Mouse (Mus musculus) embryonic facial prominence, embryonic 11.5 days (tissue): ENCODE measurements around the gene AI597479. TPM values are rescaled to one million over a fixed set of nuclear protein-coding genes. Genes with fewer than 3 reads are reported as not detected.

Experiments
- ATAC-seq: fragments of 200-750 bp; cut with Nextera tagmentation; replicated peaks from 2 replicates; pipeline ENCODE4 v1.8.0; 2017; ENCODE audit warnings: low read depth; ENCODE audit not compliant: insufficient number of reproducible peaks, low FRiP score, low TSS enrichment
- DNase-seq: peaks from one replicate; pipeline ENCODE4 v3.0.0-alpha.2; 2015; ENCODE audit warnings: low spot score
- H3K27ac ChIP-seq: fragments of 300-500 bp; sonication (generic); replicated peaks from 2 replicates; pipeline ENCODE4 v1.5.1; 2014; ENCODE audit warnings: mild to moderate bottlenecking, low read depth, low read length, control low read depth
- H3K27me3 ChIP-seq: fragments of 300-500 bp; sonication (generic); 2 replicates; pipeline ENCODE4 v1.6.1; 2014; ENCODE audit warnings: mild to moderate bottlenecking, low read length, moderate library complexity, mixed read lengths; ENCODE audit not compliant: control insufficient read depth, insufficient read depth
- H3K36me3 ChIP-seq: fragments of 300-500 bp; sonication (generic); replicated peaks from 2 replicates; pipeline ENCODE4 v1.6.1; 2014; ENCODE audit warnings: low read depth, mild to moderate bottlenecking, low read length, moderate library complexity, mixed read lengths; ENCODE audit not compliant: control insufficient read depth, insufficient read depth
- H3K4me1 ChIP-seq: fragments of 300-500 bp; sonication (generic); 2 replicates; pipeline ENCODE4 v1.6.1; 2014; ENCODE audit warnings: low read length, mixed read lengths; ENCODE audit not compliant: control insufficient read depth, insufficient read depth
- H3K4me2 ChIP-seq: fragments of 300-500 bp; sonication (generic); 2 replicates; pipeline ENCODE4 v1.6.1; 2014; ENCODE audit warnings: low read depth, mild to moderate bottlenecking, control low read depth, low read length, moderate library complexity
- H3K4me3 ChIP-seq: fragments of 300-500 bp; sonication (generic); 2 replicates; pipeline ENCODE4 v1.5.1; 2014; ENCODE audit warnings: low read depth, low read length, control low read depth
- H3K9ac ChIP-seq: fragments of 300-500 bp; sonication (generic); replicated peaks from 2 replicates; pipeline ENCODE4 v1.6.1; 2014; ENCODE audit warnings: mild to moderate bottlenecking, control low read depth, low read length
- H3K9me3 ChIP-seq: fragments of 300-500 bp; sonication (generic); replicated peaks from 2 replicates; pipeline ENCODE4 v1.6.1; 2016; ENCODE audit warnings: mild to moderate bottlenecking, low read length, inconsistent platforms, mixed read lengths; ENCODE audit not compliant: control insufficient read depth
- WGBS: fragments of 180-500 bp; shearing (Covaris S2); extraction: QIAGEN DNeasy Blood & Tissue Kit; methylation state at CpG from one replicate; pipeline ENCODE4 v1.1.7; 2014; 5-methylcytosine and 5-hydroxymethylcytosine counted together
- polyA plus RNA-seq: library from polyadenylated mRNA; unstranded; fragments of >200 nt; fragmentation: Nextera tagmentation; extraction: Ambion mirVana; gene quantifications from 2 replicates; pipeline ENCODE4 v1.2.1, GENCODE M21; 2014

Gene AI597479
- polyA plus RNA-seq, 1 experiment from 2014 or later = 44.4 TPM

DNA sequence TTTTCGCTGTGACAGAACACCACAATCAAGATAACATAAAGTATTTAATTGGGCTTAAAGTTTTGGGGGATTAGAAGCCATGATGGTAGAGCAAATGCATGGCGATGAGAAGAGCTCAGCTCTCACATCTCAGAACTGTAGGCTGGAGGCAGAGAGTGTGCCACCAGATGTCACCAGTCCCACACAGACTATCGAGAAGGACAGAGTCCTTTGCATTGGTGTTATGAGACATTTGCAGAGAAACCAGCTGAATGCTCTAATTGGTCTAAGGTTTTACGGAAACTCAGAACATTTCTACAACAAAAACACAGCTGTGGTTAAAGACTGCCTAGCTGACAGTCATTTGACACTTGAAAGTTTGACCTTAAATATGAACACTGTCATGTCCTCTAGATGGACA, 44.8 kb downstream of the AI597479 start:
- Histone ChIP-seq H3K4me1 (no peaks in the 10 kb centered on the region), H3K36me3 (no peaks in the 10 kb centered on the region), H3K27me3 (no peaks in the 10 kb centered on the region), H3K27ac (no peak overlapping the region), H3K4me3 (no peak overlapping the region), H3K9ac (no peak overlapping the region), H3K9me3 (no peaks in the 10 kb centered on the region), H3K4me2 (no peak overlapping the region)
- no peak for DNase-seq
- 80% methylated on average over 4 of the region's 4 CpGs for WGBS
- no peak for ATAC-seq

DNA sequence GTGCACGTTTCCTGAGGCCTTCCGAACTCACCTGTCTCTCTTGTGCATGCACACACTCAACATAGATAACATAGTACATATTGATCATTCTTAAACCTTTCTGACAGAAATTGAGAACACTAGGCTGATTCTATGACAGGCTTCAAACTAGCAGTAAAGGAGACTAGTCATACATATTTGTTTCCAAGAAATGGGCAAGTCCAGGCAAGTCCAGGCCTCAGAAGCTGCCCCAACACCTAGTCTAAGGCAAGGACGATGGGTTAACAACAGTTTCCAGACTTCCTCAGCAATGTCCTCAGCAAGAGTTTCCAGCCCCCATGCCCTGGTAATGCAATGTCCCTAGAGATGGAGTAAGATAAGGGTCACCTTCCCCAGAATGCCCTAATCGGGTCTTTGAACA, 45.3 kb downstream of the AI597479 start:
- Histone ChIP-seq H3K4me3 (no peak overlapping the region), H3K4me1 (no peaks in the 10 kb centered on the region), H3K36me3 (no peaks in the 10 kb centered on the region), H3K9ac (no peak overlapping the region), H3K4me2 (no peak overlapping the region), H3K27me3 (no peaks in the 10 kb centered on the region), H3K27ac (no peak overlapping the region), H3K9me3 (no peaks in the 10 kb centered on the region)
- WGBS = 88% methylated on average over 4 of the region's 4 CpGs
- ATAC-seq = no peak
- DNase-seq = no peak

DNA sequence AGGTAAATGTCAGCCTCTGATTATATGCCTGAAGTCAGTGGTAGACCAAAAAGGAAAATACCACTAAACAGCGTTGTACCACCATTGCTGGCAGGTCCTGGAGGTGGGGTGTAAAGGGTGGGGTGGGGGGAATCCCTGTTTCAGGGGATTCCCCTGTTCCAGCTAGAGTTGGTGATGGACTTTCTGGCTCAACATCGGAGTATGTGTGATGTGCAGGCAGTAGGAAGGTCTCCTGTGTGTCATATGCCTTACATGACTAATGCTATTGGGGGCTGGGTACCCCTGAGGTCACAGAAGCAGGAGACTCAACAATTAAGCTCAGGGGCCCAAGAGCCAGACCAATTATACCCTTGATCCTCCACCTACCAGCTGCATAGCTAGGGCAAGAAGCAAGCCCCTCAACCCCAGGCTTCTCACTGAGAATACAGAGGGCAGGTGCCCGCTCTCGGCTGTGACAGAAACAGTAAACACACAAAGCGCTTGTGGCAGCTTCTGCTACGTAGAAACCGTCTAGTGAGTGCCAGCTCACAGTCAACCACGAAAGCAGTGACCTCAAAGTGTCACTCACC, 45.9 kb downstream of the AI597479 start:
- H3K9ac ChIP-seq = no peak overlapping the region

DNA sequence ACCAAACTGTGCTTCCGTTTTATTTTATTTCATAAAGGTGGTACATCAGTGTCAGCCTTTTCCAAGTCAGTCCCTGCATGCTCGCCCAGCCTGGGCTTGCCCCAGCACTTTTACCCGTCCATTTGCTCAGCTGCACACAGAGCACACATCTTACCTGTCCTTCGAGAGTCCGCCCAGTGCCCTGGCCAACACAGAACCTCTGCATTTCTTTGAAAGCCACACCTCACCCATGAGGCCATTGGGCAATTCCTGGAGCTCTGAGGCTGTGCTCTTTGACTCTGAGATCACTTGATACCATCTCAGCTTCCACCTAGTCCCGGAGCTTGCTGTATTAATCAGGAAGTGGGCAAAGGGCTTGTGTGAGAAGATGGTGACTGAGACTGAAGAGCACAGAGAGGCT, 46.9 kb downstream of the AI597479 start:
- no peaks in the 10 kb centered on the region for H3K9me3 ChIP-seq
- H3K4me3 ChIP-seq = no peak overlapping the region
- no peaks in the 10 kb centered on the region for H3K36me3 ChIP-seq
- H3K4me2 ChIP-seq = no peak overlapping the region
- no peak for DNase-seq
- no peak for ATAC-seq
- no peak overlapping the region for H3K9ac ChIP-seq
- WGBS = 79% methylated on average over 6 of the region's 6 CpGs
- H3K27me3 ChIP-seq = no peaks in the 10 kb centered on the region
- no peaks in the 10 kb centered on the region for H3K4me1 ChIP-seq
- no peak overlapping the region for H3K27ac ChIP-seq

More for the DNA sequence above, 45.9 kb downstream of the AI597479 start:
- no peaks in the 10 kb centered on the region for H3K4me1 ChIP-seq
- 89% methylated on average over 8 of the region's 8 CpGs for WGBS
- ATAC-seq (no peak), DNase-seq (no peak)
- H3K4me3 ChIP-seq = no peak overlapping the region
- H3K27ac ChIP-seq = no peak overlapping the region
- no peak overlapping the region for H3K4me2 ChIP-seq
- no peaks in the 10 kb centered on the region for H3K9me3 ChIP-seq
- no peaks in the 10 kb centered on the region for H3K36me3 ChIP-seq
- no peaks in the 10 kb centered on the region for H3K27me3 ChIP-seq

DNA sequence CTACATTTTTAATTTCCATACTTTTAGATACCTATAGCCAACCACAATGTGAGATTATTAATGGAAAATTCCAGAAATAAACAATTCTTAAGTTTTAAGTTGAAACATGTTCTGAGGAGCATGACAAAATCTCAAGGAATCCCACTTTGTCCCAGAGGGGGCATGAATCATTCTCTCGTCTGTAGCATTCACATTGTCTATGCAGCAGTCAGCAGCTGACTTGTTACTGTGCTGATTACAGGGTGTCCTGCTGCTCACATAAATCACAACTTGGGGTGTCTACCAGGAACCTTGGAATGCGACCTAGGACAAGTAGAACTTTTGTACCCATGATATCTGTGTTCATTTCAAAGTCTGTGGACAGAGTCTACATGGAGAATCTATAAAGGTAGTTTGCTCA, 49.0 kb downstream of the AI597479 start:
- no peaks in the 10 kb centered on the region for H3K36me3 ChIP-seq
- no peak overlapping the region for H3K27ac ChIP-seq
- H3K4me1 ChIP-seq = no peaks in the 10 kb centered on the region
- ATAC-seq = no peak
- H3K9me3 ChIP-seq = no peaks in the 10 kb centered on the region
- H3K4me2 ChIP-seq = no peak overlapping the region
- 72% methylated on average over 2 of the region's 2 CpGs for WGBS
- no peak overlapping the region for H3K9ac ChIP-seq
- H3K27me3 ChIP-seq = no peaks in the 10 kb centered on the region
- H3K4me3 ChIP-seq = no peak overlapping the region
- no peak for DNase-seq

DNA sequence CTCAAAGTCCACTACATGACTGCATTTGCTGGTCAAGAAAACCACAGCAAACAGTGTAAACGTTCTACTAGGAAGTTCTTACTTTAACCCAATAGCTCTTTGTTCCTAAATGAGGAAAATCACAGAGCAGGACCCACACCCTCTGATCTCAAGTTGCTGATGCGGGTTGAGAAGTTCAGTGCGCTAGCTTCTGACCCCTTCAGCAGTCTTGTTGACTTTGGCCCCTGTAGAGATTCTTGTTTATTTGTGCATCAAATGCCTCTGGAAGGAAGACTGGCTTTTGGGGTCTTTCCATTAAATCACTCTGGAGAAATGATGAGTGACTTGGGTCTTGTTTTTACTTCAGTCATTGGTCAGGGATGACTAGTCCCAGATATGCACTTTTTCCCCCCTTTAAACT, 51.7 kb downstream of the AI597479 start:
- H3K4me3 ChIP-seq = no peak overlapping the region
- no peak for ATAC-seq
- H3K9ac ChIP-seq = no peak overlapping the region
- no peaks in the 10 kb centered on the region for H3K4me1 ChIP-seq
- H3K27ac ChIP-seq = no peak overlapping the region
- H3K36me3 ChIP-seq = no peaks in the 10 kb centered on the region
- WGBS = 62% methylated on average over 3 of the region's 3 CpGs
- H3K9me3 ChIP-seq = no peaks in the 10 kb centered on the region
- no peaks in the 10 kb centered on the region for H3K27me3 ChIP-seq
- no peak overlapping the region for H3K4me2 ChIP-seq
- DNase-seq = no peak

DNA sequence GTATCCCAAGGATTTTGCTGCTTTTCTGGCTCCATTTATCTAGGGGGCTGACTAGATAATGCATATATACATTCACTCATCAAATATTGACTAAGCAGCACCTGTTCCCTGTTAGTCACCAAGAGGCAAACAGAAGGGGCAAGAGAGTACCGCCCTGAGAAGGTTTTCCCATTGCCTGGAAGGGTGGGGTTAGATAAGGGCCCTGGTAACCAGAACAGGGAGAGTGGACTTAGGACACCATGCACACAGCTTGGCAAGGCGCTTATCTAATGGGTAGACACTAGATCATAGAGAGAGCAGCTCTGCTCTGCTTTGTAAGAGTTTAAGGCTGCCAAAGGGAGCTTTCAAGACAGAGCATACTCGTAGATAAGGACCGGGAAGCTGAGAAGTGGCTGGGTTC, 54.1 kb downstream of the AI597479 start:
- H3K4me2 ChIP-seq = no peak overlapping the region
- H3K27ac ChIP-seq = no peak overlapping the region
- ATAC-seq (no peak), DNase-seq (no peak)
- no peaks in the 10 kb centered on the region for H3K9me3 ChIP-seq
- H3K27me3 ChIP-seq = no peaks in the 10 kb centered on the region
- 89% methylated on average over 4 of the region's 4 CpGs for WGBS
- H3K36me3 ChIP-seq = no peaks in the 10 kb centered on the region
- H3K4me3 ChIP-seq = no peak overlapping the region
- H3K9ac ChIP-seq = no peak overlapping the region
- H3K4me1 ChIP-seq = no peaks in the 10 kb centered on the region

DNA sequence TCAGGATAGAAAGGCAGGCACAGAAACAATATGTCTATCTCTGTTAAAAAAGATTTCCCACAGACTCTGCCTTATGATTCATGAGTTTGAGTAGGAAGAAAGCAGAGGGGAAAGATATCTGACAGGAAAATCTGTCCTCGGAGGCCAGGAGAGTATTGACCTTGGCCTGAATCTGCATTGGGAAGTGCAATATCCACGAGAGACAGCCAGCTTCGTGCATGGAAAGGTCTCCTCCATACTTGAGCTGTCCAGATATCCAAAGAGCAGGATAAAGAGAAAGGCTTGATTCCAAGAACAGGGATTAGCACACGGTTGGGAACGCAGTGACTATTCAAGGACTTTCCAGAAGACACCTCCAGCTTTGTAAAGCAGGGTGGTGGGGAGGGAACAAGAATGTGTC, 55.0 kb downstream of the AI597479 start:
- Histone ChIP-seq H3K4me1 (no peaks in the 10 kb centered on the region), H3K4me2 (no peak overlapping the region), H3K27me3 (no peaks in the 10 kb centered on the region), H3K27ac (no peak overlapping the region), H3K4me3 (no peak overlapping the region), H3K9ac (no peak overlapping the region), H3K9me3 (no peaks in the 10 kb centered on the region), H3K36me3 (no peaks in the 10 kb centered on the region)
- DNase-seq = no peak
- ATAC-seq = no peak
- WGBS = 86% methylated on average over 5 of the region's 5 CpGs
